Mouse (Mus musculus): ENCODE measurements at regions not wholly inside any gene's neighbourhood (a gene's known extent, or its start where the extent isn't known, plus 50 kb on each side); places are given as distances from the start of the nearest gene placed in this dataset.

DNA sequence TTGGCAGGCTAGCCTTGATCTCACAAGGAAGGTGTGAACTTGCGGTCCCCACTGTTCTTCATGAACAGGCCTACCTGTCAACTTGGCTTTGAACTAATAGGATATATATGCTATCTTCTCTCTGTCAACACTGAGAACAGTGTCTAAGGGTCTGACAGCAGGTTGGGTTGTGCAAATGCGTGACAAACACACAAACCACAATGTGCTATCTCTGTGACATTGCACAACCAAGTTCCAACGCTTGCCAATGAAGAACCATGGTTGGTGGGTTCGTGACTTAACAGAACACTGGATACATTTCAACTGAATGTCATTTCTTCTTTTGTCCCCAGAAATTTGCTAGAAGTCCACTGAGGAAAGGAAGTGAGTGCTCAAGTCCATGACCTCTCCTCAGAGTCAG is 696.8 kb upstream of the 4930412O13Rik start:
- no peak for DNase-seq (ENCODE audit: low read depth, low spot score)

DNA sequence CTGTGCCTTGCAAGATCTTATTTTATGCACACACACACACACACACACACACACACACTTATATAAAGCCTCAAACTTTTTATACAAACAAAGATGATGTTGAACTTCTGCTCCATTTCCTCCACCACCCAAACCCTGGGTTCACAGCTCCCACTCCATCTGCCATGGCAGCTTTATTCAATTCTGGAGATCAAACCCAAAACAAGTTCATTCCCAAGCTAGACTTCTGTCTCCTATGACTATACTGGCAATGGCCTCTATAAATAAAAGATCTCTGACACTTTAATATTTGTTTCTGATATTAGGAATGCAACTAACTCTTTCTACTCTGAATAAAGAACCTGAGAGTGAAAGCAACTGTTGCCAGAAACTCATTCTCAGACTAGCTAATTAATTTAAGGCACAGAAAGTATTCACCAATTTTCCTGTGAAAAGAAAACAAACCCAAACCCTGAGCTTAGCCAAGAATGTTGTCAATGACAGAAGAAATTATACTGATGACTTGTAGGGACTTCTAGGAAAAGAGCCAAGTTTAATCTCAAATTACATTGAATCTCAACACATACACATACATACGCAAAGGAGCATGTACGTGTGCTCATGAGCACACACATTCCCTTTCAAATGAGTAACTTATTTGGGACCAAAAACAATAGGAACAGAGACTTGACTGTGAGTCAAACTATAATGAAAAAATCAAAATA is 695.1 kb upstream of the 4930412O13Rik start:
- DNase-seq (ENCODE audit: low read depth, low spot score): no peak

DNA sequence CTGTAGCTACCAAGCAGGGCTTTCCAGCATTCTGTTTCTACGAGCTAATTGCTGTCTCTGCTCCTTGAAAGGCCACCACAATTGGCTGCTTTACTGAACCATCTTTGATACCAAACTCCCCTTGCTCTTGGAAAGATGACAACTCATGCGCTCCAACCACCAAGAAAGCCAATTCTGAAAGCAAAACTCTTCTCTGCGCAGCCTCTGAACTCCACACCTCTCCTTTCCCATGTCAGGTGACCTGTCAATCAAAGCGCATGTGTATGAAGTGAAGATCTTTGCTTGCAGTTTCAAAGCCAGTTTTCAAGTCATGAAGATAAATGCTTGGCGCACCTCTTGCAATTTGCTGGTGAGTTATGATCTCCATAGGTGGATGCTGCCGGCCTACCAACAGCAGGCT is 687.9 kb upstream of the 4930412O13Rik start:
- no peak for DNase-seq (ENCODE audit: low read depth, low spot score)

DNA sequence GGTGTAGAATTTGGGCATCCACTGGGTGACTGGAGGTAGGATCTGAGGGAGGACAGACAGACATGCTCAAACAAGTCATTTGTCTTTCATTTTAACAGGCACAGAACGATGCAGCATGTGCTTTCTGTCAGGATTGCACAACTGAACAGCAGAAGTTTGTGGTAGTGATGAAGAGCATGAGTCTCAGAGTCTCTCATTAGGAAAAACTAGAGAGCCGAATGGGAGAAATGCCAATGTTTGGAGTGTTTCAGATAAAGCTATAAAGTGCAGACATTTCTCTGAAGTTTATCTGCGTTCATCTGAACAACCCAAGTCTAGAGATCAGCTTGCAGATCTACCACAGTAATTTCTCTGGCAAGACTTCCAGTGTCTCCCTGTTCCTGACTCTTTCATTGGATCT is 684.0 kb upstream of the 4930412O13Rik start:
- no peak for DNase-seq (ENCODE audit: low read depth, low spot score)

DNA sequence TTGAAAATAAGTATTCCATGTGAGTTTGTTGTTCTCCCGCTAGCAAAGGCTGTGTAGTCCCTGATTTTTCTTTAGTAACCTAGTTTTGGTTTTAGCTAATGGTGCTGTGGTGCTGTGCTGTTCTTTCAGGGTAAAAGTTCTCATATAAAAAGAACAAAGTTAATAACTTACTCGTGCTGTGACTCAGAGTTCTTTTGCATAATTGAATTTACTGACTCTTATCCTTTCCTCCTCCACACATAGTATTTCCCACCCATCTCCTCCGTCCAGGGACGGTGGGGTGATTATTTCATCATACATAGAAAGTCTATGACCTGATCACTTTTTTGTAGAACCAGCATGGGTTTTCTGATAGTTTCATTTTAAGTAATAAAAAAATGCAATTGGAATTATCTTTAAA is 673.1 kb upstream of the 4930412O13Rik start:
- no peak for DNase-seq (ENCODE audit: low read depth, low spot score)
